Mouse (Mus musculus): ENCODE results near the gene Agt. TPM values are rescaled to one million over a fixed set of nuclear protein-coding genes. Genes with fewer than 3 reads are reported as not detected.

Gene Agt
- total and polyA plus RNA-seq, 3 experiments: not detected

DNA sequence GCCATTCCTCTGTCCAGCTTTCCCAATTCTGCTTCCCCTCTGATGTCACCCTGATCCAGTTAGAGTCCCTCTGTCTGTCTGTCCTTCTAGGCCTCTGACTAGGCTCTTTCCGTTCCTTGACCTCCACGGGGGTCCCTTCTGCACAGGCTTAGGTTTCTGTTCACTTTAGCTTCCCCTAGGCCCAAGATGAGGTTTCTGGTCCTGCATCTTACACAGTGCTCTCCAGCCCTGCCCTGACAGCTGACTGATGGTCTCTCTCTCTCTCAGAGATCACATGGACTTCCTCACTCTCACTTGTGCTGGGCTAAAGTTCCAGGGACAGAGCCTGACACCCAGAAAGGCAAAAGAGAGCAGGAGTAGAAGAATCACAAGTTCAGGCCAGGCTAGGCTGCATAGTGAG, 17.1 kb upstream of the Agt start:
- Histone ChIP-seq H3K9ac (ENCODE audit: insufficient read depth, low read depth) (no peak overlapping the region), H3K79me2 (replicated peaks; ENCODE audit: control insufficient read depth, extremely low read depth, insufficient read depth, poor library complexity, severe bottlenecking) (no peaks in the 10 kb centered on the region), H3K4me2 (ENCODE audit: insufficient read depth, low read depth, poor library complexity, severe bottlenecking) (no peak overlapping the region), H3K27ac (ENCODE audit: insufficient read depth, low read depth) (no peak overlapping the region), H3K36me3 (replicated peaks in 1 of 2; ENCODE audit: control insufficient read depth in 1 of 2, insufficient read depth in 1 of 2, low read length in 1 of 2) (no peaks in the 10 kb centered on the region), H3K9me3 (replicated peaks; ENCODE audit: low read length) (no peaks in the 10 kb centered on the region), H3K4me1 (ENCODE audit: control insufficient read depth in 1 of 2, insufficient read depth in 2 of 2) (peaks cover 0 to 38% of the 10 kb centered on the region in 2 experiments; a peak in 2 of 4 replicates), H3K4me3 (replicated peaks in 1 of 3; ENCODE audit: low read depth in 2 of 3, low read length in 2 of 3, poor library complexity in 1 of 3) (no peak overlapping the region), H3K27me3 (replicated peaks) (no peaks in the 10 kb centered on the region)
- TF ChIP-seq NRF1 (IDR thresholded peaks at IDR 0.05; ENCODE audit: low read depth, low read length) (no peak), POLR2A (IDR thresholded peaks at IDR 0.05; ENCODE audit: low read depth, low read length) (no peak), POLR2AphosphoS2 (IDR thresholded peaks at IDR 0.05; ENCODE audit: low read depth, low read length) (no peak), HCFC1 (IDR thresholded peaks at IDR 0.05; ENCODE audit: low read depth, low read length) (no peak), USF1 (IDR thresholded peaks at IDR 0.05; ENCODE audit: low read depth, low read length) (no peak), MEF2A (IDR thresholded peaks at IDR 0.05; ENCODE audit: borderline replicate concordance, low read depth, low read length) (no peak), ELF1 (IDR thresholded peaks at IDR 0.05; ENCODE audit: low read depth, low read length) (no peak), SIN3A (IDR thresholded peaks at IDR 0.05; ENCODE audit: low read length) (no peak), ZKSCAN1 (IDR thresholded peaks at IDR 0.05; ENCODE audit: borderline replicate concordance, low read depth, low read length) (no peak), BHLHE40 (IDR thresholded peaks at IDR 0.05; ENCODE audit: low read depth, low read length) (no peak), TCF12 (IDR thresholded peaks at IDR 0.05; ENCODE audit: low read depth, low read length) (no peak), MAZ (IDR thresholded peaks at IDR 0.05; ENCODE audit: low read depth, low read length) (no peak), KAT2A (IDR thresholded peaks at IDR 0.05; ENCODE audit: insufficient replicate concordance, low read length) (no peak), NELFE (IDR thresholded peaks at IDR 0.05; ENCODE audit: low read depth, low read length) (no peak), MAX (IDR thresholded peaks at IDR 0.05; ENCODE audit: low read length) (no peak), UBTF (IDR thresholded peaks at IDR 0.05; ENCODE audit: low read depth, low read length) (no peak), MYC (IDR thresholded peaks at IDR 0.05; ENCODE audit: low read depth, low read length) (no peak)
- in situ Hi-C loops (cut with MboI; ENCODE audit: low pct_ligation_motif_present, low pct_unique_long_range_greater_than_20kb, low sequenced_read_pairs): loop anchor here (5.0 kb wide), 1 partner anchor 184 kb away; no protein-coding TSS in a partner anchor
- DNase-seq (ENCODE audit: extremely low read depth): no peak
- dilution Hi-C loops (cut with MboI; ENCODE audit: extremely low pct_ligation_motif_present, extremely low pct_unique_long_range_greater_than_20kb, low sequenced_read_pairs): no loop called here

DNA sequence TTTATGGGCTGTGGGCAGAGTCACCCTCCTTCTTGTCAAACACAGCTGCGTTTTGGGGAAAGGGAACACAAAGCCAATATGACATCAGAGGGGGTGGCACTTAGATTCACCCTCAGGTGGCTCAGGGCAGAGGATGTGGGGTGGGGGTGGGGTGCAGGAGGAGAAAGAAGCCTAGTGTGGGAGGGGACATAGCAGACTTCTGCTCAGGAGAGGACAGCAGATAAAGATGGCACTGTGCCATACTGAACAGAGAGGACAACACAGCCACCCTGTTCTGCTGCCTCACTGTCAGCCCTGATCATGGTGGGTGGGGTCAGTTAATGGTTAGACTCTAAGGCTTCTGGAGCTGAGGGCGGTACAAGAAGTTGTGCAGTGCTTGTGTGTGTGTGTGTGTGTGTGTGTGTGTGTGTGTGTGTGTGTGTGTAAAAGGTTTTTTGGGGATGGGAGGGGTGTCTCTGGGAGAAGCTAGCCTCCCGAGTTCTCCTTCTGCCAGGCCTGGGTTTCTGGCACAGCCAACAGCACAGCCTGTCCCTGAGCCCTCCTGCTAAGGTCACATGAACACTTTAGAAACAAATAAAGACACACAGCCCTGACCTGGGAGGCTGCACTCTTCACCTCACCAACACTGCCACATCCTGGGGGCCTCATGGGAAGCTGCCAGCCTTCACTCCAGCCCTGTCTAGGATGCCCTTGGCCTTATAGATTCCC, 16.4 kb upstream of the Agt start:
- H3K27me3 ChIP-seq (replicated peaks): no peaks in the 10 kb centered on the region
- no peak overlapping the region for H3K9ac ChIP-seq (ENCODE audit: insufficient read depth, low read depth)
- no peak for DNase-seq (ENCODE audit: extremely low read depth)
- H3K27ac ChIP-seq (ENCODE audit: insufficient read depth, low read depth): no peak overlapping the region
- TF ChIP-seq EP300 (IDR thresholded peaks at IDR 0.05; ENCODE audit: low read length) (no peak), RCOR1 (conservative IDR thresholded peaks at IDR 0.05; ENCODE audit: low read depth, low read length) (no peak), E2F4 (IDR thresholded peaks at IDR 0.05; ENCODE audit: insufficient replicate concordance, low read depth, low read length) (no peak), CTCF (conservative IDR thresholded peaks at IDR 0.05 in 1 of 2, IDR thresholded peaks at IDR 0.05 in 1 of 2; ENCODE audit: low read depth in 2 of 2, low read length in 2 of 2) (no peak), GABPA (IDR thresholded peaks at IDR 0.05; ENCODE audit: insufficient replicate concordance, low read depth, low read length) (no peak), MAFK (IDR thresholded peaks at IDR 0.05; ENCODE audit: insufficient replicate concordance, low read length) (no peak)
- dilution Hi-C loops (cut with MboI; ENCODE audit: extremely low pct_ligation_motif_present, extremely low pct_unique_long_range_greater_than_20kb, low sequenced_read_pairs): no loop called here
- in situ Hi-C loops (cut with MboI; ENCODE audit: low pct_ligation_motif_present, low pct_unique_long_range_greater_than_20kb, low sequenced_read_pairs): loop anchor here (5.0 kb wide), 1 partner anchor 184 kb away; no protein-coding TSS in a partner anchor
- no peaks in the 10 kb centered on the region for H3K36me3 ChIP-seq (replicated peaks in 1 of 2; ENCODE audit: control insufficient read depth in 1 of 2, insufficient read depth in 1 of 2, low read length in 1 of 2)
- no peak overlapping the region for H3K4me2 ChIP-seq (ENCODE audit: insufficient read depth, low read depth, poor library complexity, severe bottlenecking)
- no peaks in the 10 kb centered on the region for H3K9me3 ChIP-seq (replicated peaks; ENCODE audit: low read length)
- H3K79me2 ChIP-seq (replicated peaks; ENCODE audit: control insufficient read depth, extremely low read depth, insufficient read depth, poor library complexity, severe bottlenecking): no peaks in the 10 kb centered on the region
- peaks cover 0 to 38% of the 10 kb centered on the region in 2 experiments; a peak in 2 of 4 replicates for H3K4me1 ChIP-seq (ENCODE audit: control insufficient read depth in 1 of 2, insufficient read depth in 2 of 2)
- H3K4me3 ChIP-seq (replicated peaks in 1 of 3; ENCODE audit: low read depth in 2 of 3, low read length in 2 of 3, poor library complexity in 1 of 3): no peak overlapping the region

Measured in CH12.LX (cell line).